Comparison of ENCODE assay signal across 20 mouse cellular contexts in genomic region chr9:119071786-119072185, GRCm38 (mm10). TPM values are rescaled to one million over a fixed set of nuclear protein-coding genes. Genes with fewer than 3 reads are reported as not detected.
"Had no signal": no experiment of that assay in that cellular context is flagged by ENCODE, and none has a peak within 500 bp of the region (broad histone marks: within the 10 kb centered on the region; RNA-seq: fewer than 3 reads in every experiment).

No protein-coding gene starts in this region.

- H3K4me2 ChIP-seq: limb, embryonic 13.5 days; liver, embryonic 12.5 days; liver, embryonic 15.5 days; lung, embryonic 15.5 days; midbrain, embryonic 11.5 days; neural tube, embryonic 12.5 days; neural tube, embryonic 15.5 days had no signal

- H3K4me1 ChIP-seq: liver, embryonic 12.5 days; neural tube, embryonic 12.5 days had no signal

- DNase-seq: kidney, adult 11 months; kidney, adult 9 months; layer of hippocampus, adult 9-11 months; liver; lung, adult 18-20 months; midbrain, embryonic 14.5 days; right cerebral cortex, adult 18-20 months; right cerebral cortex, postnatal 14 days; right cerebral cortex, postnatal 4 days; thymus, postnatal 25 days had no signal

- H3K4me3 ChIP-seq: layer of hippocampus, adult 2 months; limb, embryonic 10.5 days; limb, embryonic 13.5 days; liver, embryonic 12.5 days; liver, embryonic 15.5 days; lung, embryonic 15.5 days; neural tube, embryonic 12.5 days; neural tube, embryonic 15.5 days had no signal

- H3K27ac ChIP-seq: layer of hippocampus, adult 2 months; limb, embryonic 13.5 days; liver, embryonic 12.5 days; liver, embryonic 15.5 days; lung, embryonic 15.5 days; neural tube, embryonic 12.5 days; neural tube, embryonic 15.5 days had no signal

- H3K9ac ChIP-seq: limb, embryonic 13.5 days; liver, embryonic 12.5 days; liver, embryonic 15.5 days; lung, embryonic 15.5 days; neural tube, embryonic 12.5 days; neural tube, embryonic 15.5 days had no signal

- H3K27me3 ChIP-seq: limb, embryonic 13.5 days; liver, embryonic 12.5 days; liver, embryonic 15.5 days; lung, embryonic 15.5 days; neural tube, embryonic 12.5 days had no signal

- ATAC-seq: liver, embryonic 12.5 days had no signal

- H3K9me3 ChIP-seq: limb, embryonic 10.5 days; limb, embryonic 13.5 days; liver, embryonic 12.5 days; liver, embryonic 15.5 days; lung, embryonic 15.5 days; neural tube, embryonic 12.5 days; neural tube, embryonic 15.5 days had no signal

- H3K36me3 ChIP-seq: liver, embryonic 12.5 days; liver, embryonic 15.5 days had no signal

RNA-seq across cellular contexts. Expression of gene Plcd1, which starts 21.5 kb away (rescaled TPM):
- total RNA-seq: megakaryocyte-erythroid progenitor cell, adult 5-6 weeks had no signal

RNA-seq across cellular contexts. Expression of gene Dlec1, which starts 30.5 kb away (rescaled TPM):
- total RNA-seq: megakaryocyte-erythroid progenitor cell, adult 5-6 weeks had no signal
- polyA plus RNA-seq: liver, embryonic 15.5 days had no signal
